Mouse (Mus musculus) cerebellum, adult 8-10 months (tissue): Measurements from ENCODE around the gene Soga3.

Source experiments
- DNase-seq: peaks from one replicate; pipeline ENCODE4 v3.0.0; 2022

Soga3 gene

DNA sequence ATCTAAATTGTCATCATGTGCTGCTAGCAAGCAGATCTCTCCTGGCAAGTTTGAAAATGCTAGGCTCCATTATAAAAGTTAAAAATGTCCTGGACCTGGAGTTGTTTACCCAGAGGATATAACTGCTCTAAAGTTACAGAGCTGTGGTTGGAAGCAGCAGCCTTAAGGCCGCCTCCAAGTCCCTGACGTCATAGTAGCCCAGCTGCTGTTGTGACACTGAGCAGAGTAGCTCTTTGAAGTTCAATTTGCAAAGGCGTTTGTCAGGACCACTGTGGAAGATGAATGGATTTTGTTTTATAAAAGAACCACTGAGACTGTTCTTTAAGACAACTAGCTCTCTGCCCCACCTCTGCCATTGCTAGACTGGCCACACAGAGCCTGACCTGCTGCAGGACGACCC, 67.8 kb downstream of the Soga3 start, which contains the start of gene 9330159F19Rik:
Gene 9330159F19Rik (plus strand): TSS at position 154 of the 400 bp plus-strand sequence.
- DNase-seq, result no peak

GRCm38 (mm10) chr10:29213534-29214100, 70.0 kb downstream of the Soga3 start:
- no peak for DNase-seq

GRCm38 (mm10) chr10:29216957-29217356, 73.3 kb downstream of the Soga3 start:
- no peak for DNase-seq

DNA sequence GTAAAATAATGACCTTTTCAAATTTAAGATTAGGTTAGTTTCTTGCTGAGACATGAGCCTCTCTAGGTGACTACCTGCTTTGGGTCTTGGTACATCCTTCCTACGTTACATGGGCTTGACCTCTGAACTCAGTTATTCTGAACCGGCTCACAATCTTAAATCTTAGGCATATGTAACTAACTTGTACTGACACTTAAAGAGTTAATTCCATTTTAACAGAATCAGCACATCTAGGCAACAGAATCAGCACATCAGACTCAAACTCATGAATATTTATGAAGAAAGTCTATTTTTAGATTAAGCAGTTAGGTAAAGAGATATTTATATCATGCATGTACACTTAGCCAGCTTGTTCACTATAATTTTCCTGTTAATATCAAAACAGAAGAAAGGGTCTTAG, 73.8 kb downstream of the Soga3 start:
- no peak for DNase-seq

DNA sequence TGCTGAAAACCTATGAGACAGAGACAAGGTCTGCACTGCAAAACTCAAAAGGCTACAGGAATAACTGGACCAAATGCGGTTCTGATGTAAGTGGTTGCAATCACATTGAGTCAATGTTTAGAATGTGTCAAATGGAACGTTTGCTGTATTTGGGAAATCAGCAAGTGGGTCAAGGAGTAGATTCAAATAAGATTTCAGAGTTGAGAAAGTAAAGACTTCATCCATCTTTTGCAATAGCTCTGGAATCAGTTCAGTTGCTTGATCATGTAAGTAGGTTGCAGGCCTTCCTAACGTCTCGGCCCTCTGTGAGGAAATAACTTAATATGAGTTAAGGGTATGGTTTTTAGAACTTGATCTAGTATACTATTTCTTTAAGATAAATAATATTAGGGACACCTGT, 81.7 kb downstream of the Soga3 start:
- DNase-seq, result no peak

- no peak for DNase-seq
These were observed 87.6 kb downstream of the Soga3 start for GRCm38 (mm10) chr10:29231208-29231607.
